Mouse (Mus musculus) fat pad, adult 2 months (tissue): Measurements from ENCODE around the gene Rnf152.

Experiments used
- DNase-seq: peaks from one replicate; pipeline ENCODE4 v3.0.0-alpha.2; 2011; ENCODE audit warnings: low read depth, low spot score; ENCODE audit errors: extremely low read depth

Rnf152 gene

DNA sequence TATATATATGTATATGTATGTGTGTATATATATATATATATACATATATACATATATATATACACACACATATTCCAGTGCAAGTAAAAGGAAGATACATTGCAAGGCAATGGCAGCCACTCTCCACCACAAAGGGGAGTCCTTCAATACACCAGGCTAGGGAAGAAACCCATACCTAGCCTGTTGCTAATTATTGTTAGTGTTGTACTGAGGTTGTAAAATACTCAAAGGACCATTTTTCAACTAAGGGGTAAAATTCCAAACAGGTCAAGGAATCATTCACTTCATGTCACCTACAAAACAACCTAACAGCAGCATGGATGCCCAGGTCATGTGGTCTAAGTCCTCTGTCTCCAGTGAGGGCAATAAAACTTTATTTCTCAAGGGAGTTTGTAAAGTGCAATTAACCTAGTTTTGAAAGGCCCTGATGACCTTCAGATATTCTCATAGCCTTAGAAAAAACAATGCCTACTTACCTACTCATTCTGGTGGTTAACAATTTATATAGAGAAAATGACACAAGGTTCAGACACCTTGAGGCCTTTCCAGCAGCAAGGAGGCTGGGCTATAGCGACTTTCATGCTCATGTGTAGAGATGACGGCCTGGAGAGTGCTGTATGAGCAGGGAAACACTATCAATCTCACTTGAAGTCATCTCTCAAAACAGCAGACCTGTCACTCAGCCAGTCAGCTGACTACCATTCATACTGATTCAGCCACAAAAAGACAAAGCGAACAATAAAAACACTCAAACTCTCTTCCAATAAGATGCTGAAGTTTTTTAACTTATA lies 42.3 kb downstream of the Rnf152 start:
- DNase-seq, result no peak

DNA sequence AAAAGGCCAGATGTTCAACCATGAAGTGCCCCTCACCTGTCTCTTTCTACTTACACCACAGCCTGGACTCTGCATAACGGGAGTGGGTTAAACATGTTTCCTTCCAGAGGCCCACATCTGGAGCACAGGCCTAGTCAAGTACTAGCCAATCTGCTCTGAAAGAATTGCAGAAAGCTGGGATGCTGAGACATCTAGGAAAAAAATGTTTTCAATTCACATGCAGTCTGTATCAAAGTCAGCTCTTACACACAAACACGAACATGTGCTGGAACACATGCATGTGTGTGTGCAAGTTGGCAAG lies 44.0 kb downstream of the Rnf152 start:
- no peak for DNase-seq

DNA sequence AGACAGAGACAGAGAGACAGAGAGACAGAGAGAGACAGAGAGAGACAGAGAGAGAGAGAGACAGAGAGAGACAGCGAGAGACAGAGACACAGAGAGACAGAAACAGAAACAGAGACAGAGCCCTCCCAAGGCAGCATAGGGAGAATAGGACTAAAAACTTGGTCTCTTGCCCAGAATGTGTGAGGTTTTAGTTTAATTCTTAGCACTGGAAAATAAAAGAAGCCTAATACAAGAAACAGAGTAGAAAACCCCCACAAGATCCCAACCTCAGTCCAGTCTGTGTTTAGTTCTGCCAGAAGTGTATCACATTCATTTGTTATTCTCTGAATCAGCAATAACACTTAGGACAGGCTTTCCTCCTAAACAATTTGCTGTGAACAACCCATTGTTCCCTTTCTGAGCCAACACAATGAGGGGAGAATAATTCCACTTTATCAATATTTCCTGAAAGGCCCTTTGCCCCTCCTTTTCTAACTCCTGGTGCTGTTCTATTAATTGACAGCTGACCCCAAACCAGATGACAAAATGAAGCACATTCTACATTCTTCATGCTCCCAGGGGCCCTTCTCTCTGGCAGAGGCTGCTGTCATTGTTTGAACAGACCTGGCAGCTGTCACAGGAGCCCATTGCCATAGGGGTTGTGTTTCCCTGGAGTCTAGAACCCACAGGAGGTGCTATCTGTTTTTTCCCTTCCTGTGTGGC lies 44.5 kb downstream of the Rnf152 start:
- DNase-seq, result no peak

DNA sequence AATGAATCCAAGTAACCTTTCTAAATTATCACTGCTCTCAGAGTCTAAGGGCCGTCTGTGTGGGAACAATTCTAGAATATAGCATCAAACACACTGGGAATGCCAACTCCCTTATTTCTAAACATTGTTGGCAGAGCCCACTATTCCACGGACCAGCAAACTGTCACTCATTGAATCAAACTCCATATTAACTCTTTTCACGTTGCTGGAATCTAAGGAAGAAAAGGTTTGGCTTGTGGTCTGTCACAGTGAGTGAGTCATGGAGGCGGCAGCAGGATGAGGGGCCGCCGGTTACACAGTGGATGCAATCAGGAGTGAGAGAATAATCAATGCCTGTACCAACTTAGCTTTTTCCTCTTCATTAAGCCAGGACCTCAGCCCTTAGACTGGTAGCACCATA lies 54.3 kb downstream of the Rnf152 start:
- DNase-seq, result no peak

DNA sequence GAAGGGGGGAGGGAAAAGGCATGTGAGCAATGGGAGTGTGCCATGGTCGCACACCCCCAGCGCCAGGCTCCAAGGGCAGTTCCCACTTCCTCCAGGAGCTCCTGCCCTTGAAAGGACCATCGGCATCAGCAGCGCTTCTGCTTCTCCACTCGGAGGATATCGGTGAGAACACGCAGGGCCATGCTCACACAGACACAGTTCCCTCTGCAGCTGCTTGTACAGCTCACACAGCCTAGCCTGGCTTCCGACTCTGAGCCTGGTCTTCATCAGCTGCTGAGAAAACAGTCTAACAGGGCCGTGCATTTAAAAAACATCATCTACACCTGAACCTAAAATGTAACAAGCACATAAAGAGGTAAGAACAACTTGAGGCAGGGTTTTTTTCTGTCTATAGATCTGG lies 54.7 kb downstream of the Rnf152 start:
- no peak for DNase-seq

DNA sequence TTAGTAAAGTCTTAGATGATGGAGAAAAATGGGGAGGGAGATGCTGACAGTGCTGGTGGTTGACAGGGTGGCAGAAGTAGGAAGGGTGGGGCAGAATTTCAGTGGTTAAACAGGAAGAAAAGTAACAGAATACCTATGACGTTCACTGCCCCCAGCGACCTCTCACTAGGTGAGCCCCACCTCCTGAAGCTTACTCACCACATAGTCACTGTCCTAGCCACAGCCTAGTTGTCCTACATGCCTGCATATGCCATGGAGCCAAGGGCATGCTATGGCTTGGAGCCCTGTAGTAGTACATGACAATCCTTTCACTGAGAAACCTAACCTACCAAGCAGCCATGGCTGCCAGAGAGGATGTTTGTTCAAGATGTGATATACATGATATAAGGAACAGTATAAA lies 64.7 kb downstream of the Rnf152 start:
- DNase-seq, result no peak

DNA sequence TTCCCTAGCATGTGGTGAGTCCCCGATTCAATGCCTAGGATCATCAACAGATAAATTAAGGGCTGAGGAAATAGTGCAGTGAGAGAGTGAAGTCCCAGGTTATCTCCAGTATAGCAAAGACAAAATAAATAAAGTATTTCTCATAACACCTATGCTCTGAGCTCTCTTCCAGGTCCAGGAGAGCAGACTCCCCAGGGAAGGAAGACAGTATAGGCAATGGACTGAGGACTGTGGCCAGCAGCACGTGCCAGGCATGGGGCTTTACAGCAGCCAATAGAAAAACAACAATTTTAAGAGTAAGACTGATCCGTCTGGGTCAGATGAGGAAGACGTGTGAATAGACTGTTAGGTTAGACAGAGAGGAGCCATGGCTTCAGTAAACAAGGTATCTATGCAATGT lies 69.0 kb downstream of the Rnf152 start:
- DNase-seq, result no peak

DNA sequence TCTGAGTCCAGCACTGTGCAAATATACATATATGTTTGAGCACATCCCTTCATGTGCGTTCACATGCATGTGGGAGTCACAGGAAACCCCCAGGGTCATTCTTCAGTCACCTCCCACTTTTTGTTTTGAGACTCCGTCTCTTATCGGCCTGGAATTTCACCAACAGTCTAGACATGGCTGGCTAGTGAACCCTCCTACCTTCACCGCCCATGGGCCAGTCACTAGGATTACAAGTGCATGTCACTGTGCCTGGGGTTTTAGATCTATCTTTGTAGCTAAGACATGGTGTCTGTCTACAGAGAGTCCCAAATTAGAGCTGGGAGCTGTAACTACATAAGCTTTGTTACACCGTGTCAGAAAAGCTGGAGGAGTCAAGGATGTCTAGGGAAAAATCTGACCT lies 69.6 kb downstream of the Rnf152 start:
- DNase-seq, result no peak

DNA sequence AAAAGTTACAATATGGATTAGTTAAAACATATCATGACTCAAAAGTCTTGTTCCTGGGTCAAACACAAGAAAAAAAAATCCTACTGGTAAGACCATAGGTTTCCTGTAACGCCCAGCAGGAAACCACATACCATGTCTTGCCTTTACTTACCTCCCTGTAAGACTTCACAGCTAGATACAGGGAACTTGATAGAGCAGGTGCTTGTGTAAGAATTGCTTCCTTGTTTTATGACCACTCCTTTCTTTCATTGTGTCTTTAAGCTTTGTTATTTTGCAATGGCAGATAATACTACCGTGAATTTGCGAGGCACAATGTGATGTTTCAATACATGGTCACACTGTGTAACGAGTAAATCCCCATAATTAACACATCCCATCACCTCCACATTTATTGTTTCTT lies 71.5 kb downstream of the Rnf152 start:
- no peak for DNase-seq

DNA sequence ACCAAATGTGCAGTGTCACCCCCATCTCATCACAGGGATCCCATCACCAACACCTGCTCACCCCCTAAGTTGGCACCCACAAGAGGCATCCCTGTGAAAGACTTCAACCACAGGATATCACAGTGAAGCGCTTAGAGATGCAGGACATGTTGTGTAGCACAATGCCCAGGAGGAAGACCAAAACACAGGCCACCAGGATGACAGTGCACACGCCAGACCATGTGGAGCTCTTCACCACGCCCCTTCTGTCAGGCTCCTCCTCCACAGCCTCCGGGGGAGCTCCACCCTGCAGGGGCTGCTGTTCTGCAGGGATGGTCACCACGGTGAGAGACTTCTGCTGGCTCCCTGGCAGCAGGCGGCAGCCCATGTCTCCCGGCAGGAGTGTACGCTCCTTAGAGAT lies 72.4 kb downstream of the Rnf152 start:
- no peak for DNase-seq

DNA sequence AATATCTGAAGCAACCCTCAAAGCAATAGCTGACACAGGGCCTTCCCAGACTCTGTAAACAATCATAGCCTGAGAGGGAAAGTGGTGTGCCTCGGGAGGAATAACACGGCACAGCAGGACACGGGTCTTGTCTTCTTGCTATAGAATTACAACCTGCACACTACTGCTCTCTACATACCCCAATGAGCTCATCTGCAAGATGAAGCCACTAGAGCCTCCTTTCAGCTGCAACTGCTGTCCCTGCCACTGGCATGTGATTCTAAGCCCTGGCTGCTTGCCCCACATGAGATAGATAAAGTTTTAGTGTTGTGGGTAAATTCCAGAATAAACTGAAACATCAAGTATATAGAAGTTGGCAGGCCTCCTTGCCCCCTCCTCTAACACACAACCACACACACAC lies 75.2 kb downstream of the Rnf152 start:
- DNase-seq, result no peak

DNA sequence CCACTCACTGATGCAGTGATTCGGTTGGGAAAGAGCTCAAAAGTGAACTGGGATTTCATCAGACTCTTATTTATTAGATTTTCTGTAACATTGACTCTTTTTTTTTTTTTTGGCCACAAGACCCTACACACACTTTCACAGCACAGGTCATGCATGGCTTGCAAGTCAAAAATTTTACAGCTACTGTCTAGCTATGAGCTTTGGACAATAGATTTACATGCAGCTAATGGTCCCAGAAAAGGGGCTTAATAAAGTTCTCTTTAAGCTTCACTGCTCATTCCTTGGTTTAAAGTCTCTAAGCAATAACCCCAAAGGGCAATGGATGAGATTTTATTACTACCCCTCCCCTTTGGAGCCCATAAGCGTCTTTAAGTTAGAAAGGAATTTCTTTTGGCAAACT lies 76.3 kb downstream of the Rnf152 start:
- DNase-seq, result no peak

DNA sequence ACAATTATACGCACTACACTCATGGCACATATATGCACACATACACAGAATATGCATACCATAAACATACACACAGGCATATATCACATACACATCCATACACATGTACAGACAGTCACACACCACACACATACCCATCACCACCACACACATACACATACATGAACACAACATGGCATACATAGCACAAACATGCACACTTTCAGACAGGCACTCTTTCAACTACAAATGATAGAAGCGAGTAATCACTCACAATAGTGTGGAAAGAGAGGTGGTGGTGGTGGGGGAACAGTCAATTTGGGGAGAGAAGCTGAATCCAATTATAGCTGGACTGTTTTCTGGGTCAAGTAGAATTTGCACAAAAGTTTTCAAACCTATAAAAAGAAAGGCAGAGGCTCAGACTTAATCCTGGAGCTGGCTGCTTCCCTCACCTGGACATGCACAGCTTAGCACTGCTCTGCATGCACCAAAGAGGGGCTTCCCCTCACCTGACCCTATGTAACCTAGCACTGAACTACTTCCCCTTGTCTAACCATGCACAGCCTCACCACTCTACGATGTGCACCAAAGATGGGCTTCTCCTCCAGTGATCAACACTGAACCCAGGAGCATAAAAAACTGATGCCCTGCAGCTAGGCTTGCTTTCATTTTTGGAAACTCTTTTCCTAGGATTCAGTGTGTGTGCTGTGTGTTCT lies 81.9 kb downstream of the Rnf152 start:
- no peak for DNase-seq

DNA sequence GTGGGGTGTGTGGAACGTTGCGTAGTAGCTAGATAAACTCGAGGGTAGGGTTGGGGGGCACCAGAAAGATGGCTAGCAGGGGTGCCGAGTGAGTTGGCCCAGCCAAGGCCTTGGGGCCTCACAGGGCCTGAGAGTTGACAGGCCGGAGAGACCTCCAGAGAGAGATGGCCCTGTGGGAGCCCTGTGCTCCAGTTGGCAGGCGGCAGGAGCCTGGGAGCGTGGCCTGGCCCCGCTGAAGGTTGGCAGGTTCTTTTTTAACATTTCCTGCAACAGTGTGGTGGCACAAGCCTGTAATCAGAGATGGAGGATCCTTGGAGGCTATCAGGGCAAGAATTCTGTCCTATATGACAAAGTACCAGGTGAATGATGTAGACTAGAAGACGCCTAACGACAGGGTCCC lies 85.4 kb downstream of the Rnf152 start:
- DNase-seq, result no peak

DNA sequence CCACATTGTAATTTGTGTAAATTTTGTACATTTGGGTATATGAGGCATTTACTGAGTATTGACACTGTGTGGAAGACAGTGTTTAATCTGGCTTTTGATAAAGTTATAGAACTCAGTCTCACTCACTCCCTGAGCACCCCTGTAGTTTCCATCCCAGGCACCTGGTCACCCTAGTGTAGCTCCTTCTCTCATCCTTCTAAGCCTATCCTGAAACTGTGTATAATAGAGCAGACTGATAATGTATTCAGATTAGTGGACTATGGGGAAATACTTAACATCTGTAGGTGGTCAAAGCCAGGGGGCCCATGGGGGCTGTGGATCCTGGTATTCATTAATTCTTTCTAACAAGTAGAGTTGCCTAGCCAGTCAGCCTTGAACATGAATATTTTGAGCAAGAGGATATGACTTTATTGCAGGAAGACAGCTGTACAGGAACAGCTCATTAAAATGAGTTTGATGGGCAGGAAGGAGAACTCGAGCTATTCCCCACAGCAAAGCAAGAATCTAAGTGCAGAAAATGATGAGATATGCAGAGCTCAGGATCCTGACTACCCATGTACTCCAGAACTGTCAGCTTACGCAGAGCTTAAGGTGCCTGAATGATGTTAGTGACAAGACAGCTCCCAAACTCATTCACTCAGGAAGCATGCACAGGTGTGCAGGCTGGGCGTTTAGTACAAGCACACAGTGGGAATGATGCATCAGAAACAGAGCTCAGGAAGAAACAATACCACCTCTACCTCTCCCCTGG lies 93.1 kb downstream of the Rnf152 start:
- DNase-seq, result no peak

DNA sequence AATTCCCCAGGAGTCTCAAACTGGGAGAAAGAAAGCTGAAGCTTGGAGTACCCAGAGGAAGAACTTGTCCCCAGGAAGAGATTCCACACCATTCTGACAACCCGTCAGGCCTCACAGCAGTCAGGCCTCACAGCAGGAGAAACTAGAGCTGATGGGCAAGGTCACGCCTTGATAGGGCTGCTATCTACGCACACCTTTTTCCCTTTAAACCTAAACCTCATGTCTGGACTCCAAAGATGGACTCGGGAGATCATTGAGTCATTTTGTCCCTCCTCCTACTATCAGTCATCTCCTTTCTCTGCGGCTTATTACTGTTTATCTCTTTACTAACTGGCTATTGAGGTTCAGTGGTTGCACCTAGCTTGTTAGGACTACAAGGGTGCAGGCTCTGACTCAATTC lies 96.3 kb downstream of the Rnf152 start:
- DNase-seq, result no peak

DNA sequence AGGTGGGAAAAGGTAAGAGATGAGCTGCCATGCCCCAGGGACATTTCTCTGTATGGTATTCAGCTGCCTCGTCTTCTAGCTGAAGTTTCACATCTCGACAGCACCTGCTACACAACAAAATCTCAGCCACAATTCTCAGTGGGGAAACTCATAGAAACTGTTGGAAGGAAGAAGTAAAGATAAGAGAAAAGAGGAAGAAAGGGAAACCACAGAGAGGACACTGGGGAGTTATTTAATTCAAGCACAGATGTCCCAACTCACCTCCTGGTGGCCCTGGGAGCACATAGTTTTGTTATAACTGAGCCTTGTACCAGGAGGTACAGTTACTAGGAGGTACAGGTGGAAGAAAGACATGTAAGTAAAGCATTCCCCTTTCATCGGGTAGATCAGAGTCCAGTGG lies 99.3 kb downstream of the Rnf152 start:
- DNase-seq, result no peak

DNA sequence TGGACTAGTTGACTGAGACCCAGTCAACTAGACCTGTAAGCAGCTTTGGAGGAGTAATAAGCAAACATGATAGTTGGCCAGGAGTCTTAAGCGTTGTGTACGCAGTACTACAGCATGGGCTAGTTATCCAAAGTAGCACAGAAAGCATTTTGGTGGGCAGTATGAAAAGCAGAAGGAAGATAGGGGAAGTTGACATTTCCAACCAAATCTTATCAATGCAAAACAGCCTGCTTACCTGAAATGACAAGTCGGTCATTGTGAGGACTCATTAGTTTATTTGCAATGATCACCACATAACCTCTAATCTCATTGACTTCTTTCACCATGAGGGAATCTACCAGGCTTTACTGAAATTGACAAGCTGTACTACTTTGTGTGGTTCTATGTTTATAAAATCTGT lies 107.3 kb downstream of the Rnf152 start:
- no peak for DNase-seq

DNA sequence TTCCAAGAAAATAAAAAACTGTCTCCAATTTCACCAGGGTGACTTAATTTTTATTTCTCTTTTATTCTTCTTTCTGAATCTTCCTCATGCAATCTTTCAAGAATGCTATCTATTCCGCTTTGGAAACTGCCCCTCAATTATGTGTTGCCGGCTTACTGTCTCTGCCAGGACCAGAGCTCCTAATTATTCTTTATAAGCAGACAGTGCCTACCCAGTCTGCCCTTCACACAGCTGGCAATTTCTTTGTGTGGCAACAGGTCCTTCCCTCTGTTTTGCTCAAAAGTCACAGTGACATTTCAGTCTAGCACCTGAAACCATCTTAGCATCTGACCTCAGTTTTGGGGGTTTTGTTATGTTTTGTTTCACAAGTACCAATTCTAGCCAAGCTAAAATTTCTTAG lies 109.9 kb downstream of the Rnf152 start:
- no peak for DNase-seq

DNA sequence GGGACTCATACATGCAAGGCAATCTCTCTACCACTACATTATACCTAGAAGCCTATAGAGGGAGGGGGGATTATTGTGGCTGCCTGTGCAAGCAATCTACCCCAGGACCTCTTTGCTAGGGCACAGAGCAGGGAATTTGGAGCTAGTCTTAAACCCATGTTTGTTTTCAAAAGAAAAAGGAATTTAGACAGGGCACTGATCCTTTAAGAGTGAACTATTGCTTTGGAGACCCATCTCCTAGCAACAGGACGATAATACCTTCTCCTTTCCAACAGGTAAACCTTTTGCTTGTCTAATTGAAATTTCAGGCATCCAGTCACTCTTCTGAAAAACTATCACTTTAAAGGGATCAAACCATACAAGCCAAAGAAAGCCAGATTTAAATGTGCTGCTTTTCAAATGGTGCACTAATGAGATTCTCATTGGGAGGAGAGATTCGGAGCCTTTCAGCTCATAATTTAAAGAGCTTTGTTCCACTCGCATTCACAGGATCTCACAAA lies 110.4 kb downstream of the Rnf152 start:
- no peak for DNase-seq

DNA sequence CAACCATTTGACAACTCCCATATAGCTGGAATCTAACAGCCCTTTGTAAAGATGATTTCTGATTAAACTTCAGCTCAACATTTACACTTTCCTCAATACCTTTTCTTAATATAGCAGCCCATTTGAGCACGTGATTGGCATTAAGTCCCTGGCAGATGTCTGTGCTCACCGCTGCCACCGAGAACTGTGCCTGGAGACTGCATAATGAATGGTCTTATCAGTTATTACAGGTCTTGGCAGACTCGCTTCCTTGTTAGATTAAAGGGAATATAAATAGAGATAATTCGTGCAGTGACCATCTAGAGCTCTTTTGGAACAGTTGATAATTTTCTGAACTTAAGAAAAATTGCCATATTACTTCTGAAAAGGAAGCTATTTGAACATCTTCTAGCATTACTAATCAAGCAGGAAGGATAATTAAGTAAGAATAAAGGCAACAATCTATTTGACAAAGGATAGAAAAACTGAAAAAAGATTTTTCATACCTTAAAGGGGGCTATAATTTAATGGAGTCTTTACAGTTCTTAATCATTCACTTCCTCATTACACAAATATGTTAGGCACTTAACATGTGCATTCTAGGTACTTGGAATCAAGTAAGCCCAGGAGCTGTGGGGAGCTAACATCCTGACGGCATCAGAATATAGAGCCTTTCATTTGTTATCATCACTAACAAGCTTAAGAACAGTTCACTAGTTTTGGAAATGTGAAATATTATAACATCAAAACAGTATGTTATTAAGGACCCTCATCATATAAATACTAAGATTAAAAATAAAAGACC lies 113.0 kb downstream of the Rnf152 start:
- DNase-seq, result no peak
